In the genomic region with DNA sequence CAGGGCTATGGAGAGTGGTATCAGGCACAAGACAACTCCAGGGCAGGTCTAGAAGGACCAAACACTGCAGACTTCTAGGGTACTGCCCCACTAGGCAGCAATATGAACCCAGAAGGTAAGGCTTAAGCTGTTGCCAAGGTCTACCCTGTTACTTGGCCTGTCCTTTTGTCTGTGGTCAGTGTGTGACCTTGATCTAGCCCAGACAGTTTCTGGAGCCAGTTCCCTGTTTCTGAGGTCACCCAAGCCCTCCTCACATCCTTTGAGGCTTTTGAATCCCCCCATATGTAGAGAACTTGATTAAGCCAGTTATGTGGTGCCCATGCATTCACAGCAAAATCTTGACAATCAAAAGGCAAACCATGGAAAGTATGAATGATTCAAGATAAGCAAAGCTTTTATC, we compare ENCODE assay signal across 8 mouse cellular contexts. TPM values are rescaled to one million over a fixed set of nuclear protein-coding genes. Genes with fewer than 3 reads are reported as not detected.
A peak's percentile ranks its signal among the peaks of the same experiment; 100 is the strongest.
DNase-seq lines count a peak whose midpoint lies in the region; ATAC-seq and TF ChIP-seq lines count a peak whose summit lies in the region.

No protein-coding gene starts in this region.

- peaks cover 12% of the 10 kb centered on the region for H3K4me1 ChIP-seq in neural tube, embryonic 11.5 days (ENCODE audit: control insufficient read depth, insufficient read depth, low read length)
- H3K4me1 ChIP-seq in limb, embryonic 15.5 days: peaks cover 22% of the 10 kb centered on the region
- peaks cover 4% of the 10 kb centered on the region; the same call in 1 of the 2 replicates for H3K4me1 ChIP-seq in stomach, postnatal 0 days (replicated peaks; ENCODE audit: control insufficient read depth, insufficient read depth)

- peak; percentile 44 for DNase-seq in adrenal gland, adult 2 months
- no peak for DNase-seq in adrenal gland, postnatal 4 days (ENCODE audit: low spot score in 2 of 2)
- DNase-seq in neural tube, embryonic 11.5 days (ENCODE audit: low spot score): no peak
- no peak for DNase-seq in neural tube, embryonic 10.5 days (ENCODE audit: extremely low spot score, low spot score)
- DNase-seq in stomach, postnatal 0 days (ENCODE audit: low spot score): no peak
- no peak for DNase-seq in cerebellum, adult 11-12 months
- DNase-seq in right cerebral cortex, adult 18-20 months: no peak

- H3K27me3 ChIP-seq in neural tube, embryonic 11.5 days (ENCODE audit: control insufficient read depth, insufficient read depth, low read length): no peaks in the 10 kb centered on the region
- no peaks in the 10 kb centered on the region for H3K27me3 ChIP-seq in limb, embryonic 15.5 days
- no peaks in the 10 kb centered on the region for H3K27me3 ChIP-seq in stomach, postnatal 0 days (ENCODE audit: control insufficient read depth, insufficient read depth, low read length)

- no peak for TF ChIP-seq CTCF in stomach, postnatal 0 days (IDR thresholded peaks at IDR 0.05; ENCODE audit: low read depth)

- no peak for TF ChIP-seq EP300 in stomach, postnatal 0 days (optimal IDR thresholded peaks at IDR 0.05)

- H3K9ac ChIP-seq in neural tube, embryonic 11.5 days (ENCODE audit: low read length): peak overlapping the region; percentile 0; the same call in 1 of the 2 replicates
- peak overlapping the region; percentile 80 for H3K9ac ChIP-seq in limb, embryonic 15.5 days
- H3K9ac ChIP-seq in stomach, postnatal 0 days (ENCODE audit: low read length): peak overlapping the region; percentile 82

- H3K4me2 ChIP-seq in neural tube, embryonic 11.5 days (ENCODE audit: low read depth): peak overlapping the region; percentile 78
- H3K4me2 ChIP-seq in limb, embryonic 15.5 days: peak overlapping the region; percentile 67
- peak overlapping the region; percentile 80 for H3K4me2 ChIP-seq in stomach, postnatal 0 days (replicated peaks; ENCODE audit: low read depth)

- peak overlapping the region; percentile 97 for H3K4me3 ChIP-seq in neural tube, embryonic 11.5 days (ENCODE audit: low read depth, low read length)
- peak overlapping the region; percentile 74 for H3K4me3 ChIP-seq in limb, embryonic 15.5 days
- H3K4me3 ChIP-seq in stomach, postnatal 0 days (ENCODE audit: low read depth, low read length): peak overlapping the region; percentile 74

- no peak overlapping the region for H3K27ac ChIP-seq in neural tube, embryonic 11.5 days (ENCODE audit: low read depth, low read length)
- no peak overlapping the region for H3K27ac ChIP-seq in limb, embryonic 15.5 days
- no peak overlapping the region; the same call in 1 of the 2 replicates for H3K27ac ChIP-seq in stomach, postnatal 0 days (replicated peaks)

- no peaks in the 10 kb centered on the region for H3K36me3 ChIP-seq in neural tube, embryonic 11.5 days (ENCODE audit: control insufficient read depth, insufficient read depth, low read length)
- peaks cover 6% of the 10 kb centered on the region; the same call in 1 of the 2 replicates for H3K36me3 ChIP-seq in limb, embryonic 15.5 days
- H3K36me3 ChIP-seq in stomach, postnatal 0 days (ENCODE audit: control insufficient read depth, insufficient read depth, low read length): no peaks in the 10 kb centered on the region

- ATAC-seq in neural tube, embryonic 11.5 days (ENCODE audit: insufficient read depth, low FRiP score, low TSS enrichment): no peak
- no peak for ATAC-seq in limb, embryonic 15.5 days (ENCODE audit: insufficient number of reproducible peaks, low FRiP score, low TSS enrichment, low read depth)
- ATAC-seq in stomach, postnatal 0 days (ENCODE audit: low FRiP score, low TSS enrichment): no peak

- no peaks in the 10 kb centered on the region for H3K9me3 ChIP-seq in neural tube, embryonic 11.5 days (ENCODE audit: control insufficient read depth, low read length)
- no peaks in the 10 kb centered on the region for H3K9me3 ChIP-seq in limb, embryonic 15.5 days
- no peaks in the 10 kb centered on the region for H3K9me3 ChIP-seq in stomach, postnatal 0 days (ENCODE audit: control insufficient read depth, low read length)

RNA-seq across cellular contexts. Expression of gene Mapk8ip3, which starts 1.1 kb away (rescaled TPM):
- 100 to 1,000 TPM in 1 of 2 experiments, 10 to 100 TPM in 1; 86.6 to 129 TPM for total RNA-seq in adrenal gland, adult 2 months (2021)
- polyA plus RNA-seq in adrenal gland, adult 2 months (2012; rRNA removed): 205 and 241 TPM in 2 replicates
- 100 to 1,000 TPM; 150 to 153 TPM for total RNA-seq in adrenal gland, postnatal 4 days (2021)
- polyA plus RNA-seq in neural tube, embryonic 11.5 days (2014; fragmentation: Nextera tagmentation; extraction: Ambion mirVana): 47.8 and 57.5 TPM in 2 replicates
- 29.5 and 30.6 TPM in 2 replicates for polyA plus RNA-seq in limb, embryonic 15.5 days (2015; fragmentation: Nextera tagmentation; extraction: Ambion mirVana)
- 6.2 and 6.5 TPM in 2 replicates for polyA plus RNA-seq in stomach, postnatal 0 days (2015; fragmentation: Nextera tagmentation; extraction: Ambion mirVana)

RNA-seq across cellular contexts. Expression of gene Jpt2, which starts 24.8 kb away (rescaled TPM):
- total RNA-seq in adrenal gland, adult 2 months (2021): 10 to 100 TPM; 26.7 to 39.1 TPM
- 2.3 and 4.6 TPM in 2 replicates for polyA plus RNA-seq in adrenal gland, adult 2 months (2012; rRNA removed)
- 10 to 100 TPM; 58.7 to 65.9 TPM for total RNA-seq in adrenal gland, postnatal 4 days (2021)
- 203 and 204 TPM in 2 replicates for polyA plus RNA-seq in neural tube, embryonic 11.5 days (2014; fragmentation: Nextera tagmentation; extraction: Ambion mirVana)
- polyA plus RNA-seq in limb, embryonic 15.5 days (2015; fragmentation: Nextera tagmentation; extraction: Ambion mirVana): 165 and 170 TPM in 2 replicates
- 51.8 and 53.9 TPM in 2 replicates for polyA plus RNA-seq in stomach, postnatal 0 days (2015; fragmentation: Nextera tagmentation; extraction: Ambion mirVana)

RNA-seq across cellular contexts. Expression of gene Nme3, which starts 39.4 kb away (rescaled TPM):
- 10 to 100 TPM; 70.1 to 73.7 TPM for total RNA-seq in adrenal gland, adult 2 months (2021)
- 116 and 124 TPM in 2 replicates for polyA plus RNA-seq in adrenal gland, adult 2 months (2012; rRNA removed)
- 10 to 100 TPM; 73.7 to 76.7 TPM for total RNA-seq in adrenal gland, postnatal 4 days (2021)
- polyA plus RNA-seq in neural tube, embryonic 11.5 days (2014; fragmentation: Nextera tagmentation; extraction: Ambion mirVana): 38.4 and 57.1 TPM in 2 replicates
- 31.9 and 36.0 TPM in 2 replicates for polyA plus RNA-seq in limb, embryonic 15.5 days (2015; fragmentation: Nextera tagmentation; extraction: Ambion mirVana)
- 39.8 and 40.2 TPM in 2 replicates for polyA plus RNA-seq in stomach, postnatal 0 days (2015; fragmentation: Nextera tagmentation; extraction: Ambion mirVana)

RNA-seq across cellular contexts. Expression of gene Mrps34, which starts 40.8 kb away (rescaled TPM):
- 100 to 1,000 TPM; 130 to 150 TPM for total RNA-seq in adrenal gland, adult 2 months (2021)
- 547 and 570 TPM in 2 replicates for polyA plus RNA-seq in adrenal gland, adult 2 months (2012; rRNA removed)
- 100 to 1,000 TPM; 135 to 137 TPM for total RNA-seq in adrenal gland, postnatal 4 days (2021)
- 75.3 and 81.6 TPM in 2 replicates for polyA plus RNA-seq in neural tube, embryonic 11.5 days (2014; fragmentation: Nextera tagmentation; extraction: Ambion mirVana)
- polyA plus RNA-seq in limb, embryonic 15.5 days (2015; fragmentation: Nextera tagmentation; extraction: Ambion mirVana): 81.9 and 86.9 TPM in 2 replicates
- polyA plus RNA-seq in stomach, postnatal 0 days (2015; fragmentation: Nextera tagmentation; extraction: Ambion mirVana): 102 and 104 TPM in 2 replicates

RNA-seq across cellular contexts. Expression of gene Eme2, which starts 40.8 kb away (rescaled TPM):
- 10 to 100 TPM; 39.9 to 48.0 TPM for total RNA-seq in adrenal gland, adult 2 months (2021)
- 58.3 and 58.4 TPM in 2 replicates for polyA plus RNA-seq in adrenal gland, adult 2 months (2012; rRNA removed)
- 10 to 100 TPM; 63.5 to 66.9 TPM for total RNA-seq in adrenal gland, postnatal 4 days (2021)
- polyA plus RNA-seq in neural tube, embryonic 11.5 days (2014; fragmentation: Nextera tagmentation; extraction: Ambion mirVana): 28.9 and 29.7 TPM in 2 replicates
- polyA plus RNA-seq in limb, embryonic 15.5 days (2015; fragmentation: Nextera tagmentation; extraction: Ambion mirVana): 27.4 and 29.9 TPM in 2 replicates
- polyA plus RNA-seq in stomach, postnatal 0 days (2015; fragmentation: Nextera tagmentation; extraction: Ambion mirVana): 15.6 and 17.6 TPM in 2 replicates

Comparison
In these comparisons a context has a peak if more than half of its experiments do, and no peak if none do; other contexts are left out.
1. H3K9ac ChIP-seq: peak in every context shown above with its lines; median percentile 82 in stomach, postnatal 0 days; 80 in limb, embryonic 15.5 days; 0 in neural tube, embryonic 11.5 days.